Mouse (Mus musculus): ENCODE measurements around the gene Ppt2.

- no peak for TF ChIP-seq CTCF (IDR thresholded peaks at IDR 0.05; ENCODE audit: low read depth, low read length)
- TF ChIP-seq POLR2A (IDR thresholded peaks at IDR 0.05; ENCODE audit: borderline replicate concordance, low read depth, low read length), result no peak
These were observed 30.3 kb upstream of the Ppt2 start for GRCm38 (mm10) chr17:34658591-34658990.

All from bone marrow macrophage, adult 2 months (primary cell).